Mouse (Mus musculus) hindbrain, embryonic 12.5 days (tissue): ENCODE results near the gene Gpr161. TPM values are rescaled to one million over a fixed set of nuclear protein-coding genes. Genes with fewer than 3 reads are reported as not detected.
"Not testable (repeated sequence)": the region's sequence is repeated elsewhere in the genome, so short reads cannot be mapped to it uniquely, and the experiment has no call there.

Experiments used
- ATAC-seq: fragments of 200-750 bp; cut with Nextera tagmentation; 2 replicates; pipeline ENCODE4 v1.8.0; 2017; ENCODE audit warnings: moderate TSS enrichment; ENCODE audit not compliant: low FRiP score
- H3K27ac ChIP-seq: fragments of 300-500 bp; sonication (generic); 2 replicates; pipeline ENCODE4 v1.5.1; 2016; ENCODE audit warnings: mild to moderate bottlenecking
- H3K27me3 ChIP-seq: fragments of 300-500 bp; sonication (generic); 2 replicates; pipeline ENCODE4 v1.6.1; 2016; ENCODE audit warnings: mild to moderate bottlenecking
- H3K36me3 ChIP-seq: fragments of 300-500 bp; sonication (generic); 2 replicates; pipeline ENCODE4 v1.6.1; 2016; ENCODE audit warnings: mild to moderate bottlenecking
- H3K4me1 ChIP-seq: fragments of 300-500 bp; sonication (generic); 2 replicates; pipeline ENCODE4 v1.6.1; 2016
- H3K4me2 ChIP-seq: fragments of 300-500 bp; sonication (generic); replicated peaks from 2 replicates; pipeline ENCODE4 v1.6.1; 2016; ENCODE audit warnings: mild to moderate bottlenecking
- H3K4me3 ChIP-seq: fragments of 300-500 bp; sonication (generic); 2 replicates; pipeline ENCODE4 v1.5.1; 2016; ENCODE audit warnings: mild to moderate bottlenecking
- H3K9ac ChIP-seq: fragments of 300-500 bp; sonication (generic); 2 replicates; pipeline ENCODE4 v1.6.1; 2016; ENCODE audit warnings: mild to moderate bottlenecking, moderate library complexity
- H3K9me3 ChIP-seq: fragments of 300-500 bp; sonication (generic); replicated peaks from 2 replicates; pipeline ENCODE4 v1.6.1; 2016; ENCODE audit warnings: mild to moderate bottlenecking
- WGBS: fragments of 180-500 bp; shearing (Covaris S2); methylation state at CpG from one replicate; pipeline ENCODE4 v1.1.7; 2016; 5-methylcytosine and 5-hydroxymethylcytosine counted together
- polyA plus RNA-seq: library from polyadenylated mRNA; unstranded; fragments of >200 nt; fragmentation: Nextera tagmentation; extraction: Ambion mirVana; gene quantifications from 2 replicates; pipeline ENCODE4 v1.2.1, GENCODE M21; 2016

Gene Gpr161
- polyA plus RNA-seq, 1 experiment from 2014 or later = 3.6 TPM

DNA sequence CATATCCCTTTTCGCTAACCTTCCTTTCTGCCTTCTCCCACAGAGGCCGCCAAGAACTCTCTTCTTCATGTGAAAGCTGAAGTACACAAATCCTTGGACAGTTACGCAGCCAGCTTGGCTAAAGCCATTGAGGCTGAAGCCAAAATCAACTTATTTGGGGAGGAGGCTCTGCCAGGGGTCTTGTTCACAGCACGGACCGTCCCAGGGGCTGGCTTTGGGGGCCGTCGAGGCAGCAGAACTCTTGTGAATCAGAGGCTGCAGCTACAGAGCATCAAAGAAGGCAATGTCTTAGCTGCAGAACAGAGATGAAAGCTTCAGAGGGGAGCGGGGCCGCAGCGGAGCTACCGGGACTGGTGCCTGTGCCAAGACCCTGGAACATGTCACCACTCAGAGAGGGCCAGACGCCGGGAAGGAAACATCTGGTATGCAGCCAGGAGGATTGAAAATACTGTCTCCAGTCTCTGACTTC is 25.8 kb downstream of the Gpr161 start:
- Histone ChIP-seq H3K27ac (no peak overlapping the region), H3K9ac (no peak overlapping the region), H3K9me3 (no peaks in the 10 kb centered on the region), H3K4me3 (no peak overlapping the region), H3K4me1 (no peaks in the 10 kb centered on the region), H3K36me3 (peaks cover 66% of the 10 kb centered on the region), H3K4me2 (no peak overlapping the region), H3K27me3 (no peaks in the 10 kb centered on the region)
- WGBS = 89% methylated on average over 13 of the region's 13 CpGs
- no peak for ATAC-seq

- 93% methylated on average over 7 of the region's 7 CpGs for WGBS
- Histone ChIP-seq H3K27ac (no peak overlapping the region), H3K9me3 (no peaks in the 10 kb centered on the region), H3K36me3 (peaks cover 64% of the 10 kb centered on the region), H3K27me3 (no peaks in the 10 kb centered on the region), H3K4me1 (no peaks in the 10 kb centered on the region), H3K4me2 (no peak overlapping the region), H3K9ac (no peak overlapping the region), H3K4me3 (no peak overlapping the region)
- no peak for ATAC-seq
Measured at GRCm38 (mm10) chr1:165321891-165322290, 26.3 kb downstream of the Gpr161 start.

DNA sequence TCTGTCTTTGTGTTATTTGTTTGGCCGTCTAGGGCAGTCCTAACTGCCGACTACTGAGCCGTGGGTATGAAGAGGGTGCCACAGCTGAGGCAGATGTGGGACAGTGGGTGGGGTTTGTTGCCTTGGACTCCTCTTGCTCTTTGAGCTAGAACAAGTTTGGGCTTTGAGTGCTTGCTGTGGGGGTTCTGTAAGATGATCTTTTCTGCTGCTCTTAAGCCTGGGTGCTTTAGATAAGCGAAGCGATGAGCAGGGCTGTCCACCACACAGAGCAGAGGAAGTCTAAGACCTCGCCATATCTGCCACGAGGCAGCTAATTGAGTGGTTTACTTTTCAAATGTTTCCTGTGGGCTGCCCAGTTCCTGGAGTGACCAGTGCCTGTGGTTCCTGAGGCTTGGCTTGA is 27.3 kb downstream of the Gpr161 start:
- 88% methylated on average over 7 of the region's 7 CpGs for WGBS
- Histone ChIP-seq H3K9ac (no peak overlapping the region), H3K4me3 (no peak overlapping the region), H3K36me3 (peaks cover 55% of the 10 kb centered on the region), H3K27ac (no peak overlapping the region), H3K27me3 (no peaks in the 10 kb centered on the region), H3K9me3 (no peaks in the 10 kb centered on the region), H3K4me1 (no peaks in the 10 kb centered on the region), H3K4me2 (no peak overlapping the region)
- ATAC-seq = no peak

GRCm38 (mm10) chr1:165327370-165327769 is 31.8 kb downstream of the Gpr161 start:
- Histone ChIP-seq H3K36me3 (peaks cover 29% of the 10 kb centered on the region), H3K9me3 (no peaks in the 10 kb centered on the region), H3K27me3 (no peaks in the 10 kb centered on the region), H3K27ac (no peak overlapping the region), H3K9ac (no peak overlapping the region), H3K4me1 (no peaks in the 10 kb centered on the region), H3K4me3 (no peak overlapping the region), H3K4me2 (no peak overlapping the region)
- WGBS = 72% methylated on average over 2 of the region's 2 CpGs
- no peak for ATAC-seq

DNA sequence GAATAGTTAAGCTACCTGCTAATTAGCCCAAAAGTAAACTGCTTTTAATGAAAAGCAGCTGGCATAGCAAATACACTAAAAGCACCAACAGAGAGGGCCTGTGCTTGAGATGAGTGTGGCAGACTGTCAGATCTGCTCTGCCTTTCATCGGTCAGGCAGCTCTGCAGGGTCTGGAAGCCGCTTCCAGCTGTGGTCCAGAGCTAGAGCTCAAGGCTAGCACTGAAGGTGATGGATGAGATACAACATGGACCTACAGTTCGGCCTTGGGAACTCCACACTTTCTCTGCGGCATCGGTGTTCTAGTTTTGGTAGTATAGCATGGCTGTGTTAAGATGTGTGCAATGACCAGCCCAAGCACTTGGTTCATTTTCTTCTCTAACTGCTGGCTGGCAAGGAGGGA is 32.2 kb downstream of the Gpr161 start:
- no peak for ATAC-seq
- H3K4me2 ChIP-seq = no peak overlapping the region
- no peak overlapping the region for H3K4me3 ChIP-seq
- H3K27ac ChIP-seq = no peak overlapping the region
- 84% methylated on average over 5 of the region's 5 CpGs for WGBS
- peaks cover 24% of the 10 kb centered on the region for H3K36me3 ChIP-seq
- H3K27me3 ChIP-seq = no peaks in the 10 kb centered on the region
- H3K4me1 ChIP-seq = no peaks in the 10 kb centered on the region
- H3K9me3 ChIP-seq = no peaks in the 10 kb centered on the region
- H3K9ac ChIP-seq = no peak overlapping the region

DNA sequence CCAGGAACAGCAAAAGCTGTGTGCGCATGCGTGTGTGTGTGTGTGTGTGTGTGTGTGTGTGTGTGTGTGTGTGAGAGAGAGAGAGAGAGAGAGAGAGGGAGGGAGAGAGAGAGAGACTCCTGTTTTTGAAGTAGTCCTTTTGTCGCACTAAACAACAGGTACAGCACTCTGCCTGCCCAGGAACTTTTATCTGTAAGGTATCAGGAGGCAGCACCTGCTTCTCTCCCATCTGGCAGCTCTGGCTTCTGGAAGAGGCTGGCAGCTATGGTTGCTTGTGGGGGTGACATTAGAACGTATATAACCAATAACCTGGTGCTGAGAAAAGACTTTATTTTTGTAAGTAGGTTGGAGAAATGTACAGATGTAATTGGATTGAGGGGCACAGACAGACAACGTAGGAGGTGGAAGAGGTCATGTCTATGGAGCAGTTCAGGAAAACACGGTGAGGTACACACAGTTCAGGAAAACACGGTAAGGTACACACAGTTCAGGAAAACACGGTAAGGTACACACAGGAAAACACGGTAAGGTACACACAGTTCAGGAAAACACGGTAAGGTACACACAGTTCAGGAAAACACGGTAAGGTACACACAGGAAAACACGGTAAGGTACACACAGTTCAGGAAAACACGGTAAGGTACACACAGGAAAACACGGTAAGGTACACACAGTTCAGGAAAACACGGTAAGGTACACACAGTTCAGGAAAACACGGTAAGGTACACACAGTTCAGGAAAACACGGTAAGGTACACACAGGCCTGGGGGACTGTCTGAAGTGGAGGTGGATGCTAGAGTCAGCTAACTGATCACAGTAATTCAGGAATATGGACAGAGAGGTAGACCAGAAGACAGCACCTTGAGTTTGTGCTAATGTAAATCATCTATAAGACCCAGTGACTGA is 33.0 kb downstream of the Gpr161 start:
- H3K4me2 ChIP-seq, H3K4me1 ChIP-seq, H3K4me3 ChIP-seq, H3K27ac ChIP-seq, H3K27me3 ChIP-seq, ATAC-seq, H3K9me3 ChIP-seq, H3K9ac ChIP-seq: not testable (repeated sequence)
- WGBS = 91% methylated on average over 17 of the region's 17 CpGs
- peaks cover 18% of the 10 kb centered on the region for H3K36me3 ChIP-seq

DNA sequence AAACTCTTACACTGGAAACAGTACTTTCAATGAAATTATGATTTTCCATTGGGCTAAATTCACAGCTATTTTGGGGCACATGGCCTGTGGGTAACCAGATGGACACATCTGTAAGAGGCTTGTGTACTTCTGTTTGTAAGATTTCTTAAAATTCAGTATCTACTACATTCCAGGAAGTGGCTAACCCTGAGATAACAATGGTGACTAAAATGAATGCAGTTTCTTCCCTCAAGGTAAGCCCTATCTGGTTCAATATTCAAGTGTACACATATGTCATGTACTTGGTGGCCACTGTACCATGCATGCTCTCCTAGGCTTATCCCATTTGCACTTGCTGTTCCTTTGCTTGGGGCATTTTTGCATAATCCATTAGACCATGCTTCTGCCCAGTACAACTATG is 35.3 kb downstream of the Gpr161 start:
- 0 out of 2 replicates have a peak, but pooled peaks cover 7% of the 10 kb centered on the region for H3K36me3 ChIP-seq
- no peak overlapping the region for H3K4me3 ChIP-seq
- no peaks in the 10 kb centered on the region for H3K27me3 ChIP-seq
- H3K27ac ChIP-seq = no peak overlapping the region
- H3K4me1 ChIP-seq = no peaks in the 10 kb centered on the region
- no peak overlapping the region for H3K9ac ChIP-seq
- no peaks in the 10 kb centered on the region for H3K9me3 ChIP-seq
- no peak overlapping the region for H3K4me2 ChIP-seq
- no peak for ATAC-seq

- Histone ChIP-seq H3K27me3 (no peaks in the 10 kb centered on the region), H3K4me3 (no peak overlapping the region), H3K36me3 (peaks cover 9% of the 10 kb centered on the region; the same call in 1 of the 2 replicates), H3K4me1 (no peaks in the 10 kb centered on the region), H3K9ac (no peak overlapping the region), H3K9me3 (no peaks in the 10 kb centered on the region), H3K27ac (no peak overlapping the region), H3K4me2 (no peak overlapping the region)
- 84% methylated on average over 3 of the region's 3 CpGs for WGBS
- no peak for ATAC-seq
Measured at GRCm38 (mm10) chr1:165332797-165333196, 37.2 kb downstream of the Gpr161 start.

- 70% methylated on average over 7 of the region's 7 CpGs for WGBS
- no peaks in the 10 kb centered on the region for H3K9me3 ChIP-seq
- no peak for ATAC-seq
Measured at GRCm38 (mm10) chr1:165342126-165342525, 46.5 kb downstream of the Gpr161 start.

GRCm38 (mm10) chr1:165344453-165344852 is 48.9 kb downstream of the Gpr161 start:
- Histone ChIP-seq H3K9me3 (no peaks in the 10 kb centered on the region), H3K4me3 (no peak overlapping the region), H3K4me1 (no peaks in the 10 kb centered on the region), H3K27me3 (no peaks in the 10 kb centered on the region), H3K4me2 (no peak overlapping the region), H3K27ac (no peak overlapping the region), H3K36me3 (no peaks in the 10 kb centered on the region), H3K9ac (no peak overlapping the region)
- 62% methylated on average over 4 of the region's 4 CpGs for WGBS
- ATAC-seq = peak; percentile 58; the same call in 1 of the 2 replicates

More at GRCm38 (mm10) chr1:165342126-165342525, 46.5 kb downstream of the Gpr161 start:
- no peaks in the 10 kb centered on the region for H3K4me1 ChIP-seq
- H3K36me3 ChIP-seq = no peaks in the 10 kb centered on the region
- H3K4me2 ChIP-seq = no peak overlapping the region
- H3K27ac ChIP-seq = no peak overlapping the region
- H3K4me3 ChIP-seq = no peak overlapping the region
- H3K27me3 ChIP-seq = no peaks in the 10 kb centered on the region
- H3K9ac ChIP-seq = no peak overlapping the region

DNA sequence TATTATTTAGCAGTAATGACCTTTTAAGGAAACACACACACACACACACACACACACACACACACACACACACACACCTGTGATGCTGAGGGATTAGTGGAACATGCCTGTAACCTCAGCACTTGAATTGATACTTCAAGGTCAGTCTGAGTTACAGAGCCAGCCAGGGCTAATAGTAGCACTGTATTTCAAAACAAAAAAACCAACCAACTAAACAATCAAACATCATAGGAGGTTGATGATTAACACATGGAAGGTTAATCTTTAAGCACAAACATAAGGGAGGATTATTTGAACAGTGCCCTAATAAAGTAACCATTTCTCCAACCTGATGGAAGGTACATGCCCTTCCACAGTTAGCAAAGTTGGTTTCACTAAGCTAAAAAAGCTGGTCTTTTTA is 53.0 kb downstream of the Gpr161 start:
- Histone ChIP-seq H3K36me3 (peaks cover 9% of the 10 kb centered on the region), H3K9ac (no peak overlapping the region), H3K4me3 (no peak overlapping the region), H3K4me1 (no peaks in the 10 kb centered on the region), H3K4me2 (no peak overlapping the region), H3K27me3 (no peaks in the 10 kb centered on the region), H3K27ac (no peak overlapping the region), H3K9me3 (no peaks in the 10 kb centered on the region)
- no peak for ATAC-seq

DNA sequence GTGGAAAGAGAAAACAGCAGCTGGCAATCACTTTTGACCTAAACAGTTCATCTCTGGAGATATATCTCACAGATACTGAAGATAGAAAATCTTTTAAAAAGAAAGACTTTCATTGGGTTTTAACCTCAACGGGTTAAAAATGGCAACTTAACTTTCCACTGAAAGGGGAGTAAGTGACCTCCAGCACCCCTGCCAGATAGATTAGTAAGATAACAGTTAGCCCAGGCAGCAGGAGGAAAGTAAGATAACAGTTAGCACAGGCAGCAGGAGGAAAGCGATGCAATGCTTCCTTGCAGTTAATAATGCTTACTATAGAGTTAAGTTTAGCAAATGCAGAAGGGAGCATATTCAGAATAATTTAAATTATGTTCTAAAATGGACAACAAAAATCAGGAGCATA is 60.8 kb downstream of the Gpr161 start:
- no peaks in the 10 kb centered on the region for H3K27me3 ChIP-seq
- ATAC-seq = no peak
- H3K9ac ChIP-seq = no peak overlapping the region
- H3K9me3 ChIP-seq = no peaks in the 10 kb centered on the region
- WGBS = 71% methylated on average over 2 of the region's 2 CpGs
- H3K4me3 ChIP-seq = no peak overlapping the region
- H3K36me3 ChIP-seq = peaks cover under 1% of the 10 kb centered on the region; the same call in 1 of the 2 replicates
- no peak overlapping the region for H3K4me2 ChIP-seq
- no peaks in the 10 kb centered on the region for H3K4me1 ChIP-seq
- H3K27ac ChIP-seq = no peak overlapping the region

DNA sequence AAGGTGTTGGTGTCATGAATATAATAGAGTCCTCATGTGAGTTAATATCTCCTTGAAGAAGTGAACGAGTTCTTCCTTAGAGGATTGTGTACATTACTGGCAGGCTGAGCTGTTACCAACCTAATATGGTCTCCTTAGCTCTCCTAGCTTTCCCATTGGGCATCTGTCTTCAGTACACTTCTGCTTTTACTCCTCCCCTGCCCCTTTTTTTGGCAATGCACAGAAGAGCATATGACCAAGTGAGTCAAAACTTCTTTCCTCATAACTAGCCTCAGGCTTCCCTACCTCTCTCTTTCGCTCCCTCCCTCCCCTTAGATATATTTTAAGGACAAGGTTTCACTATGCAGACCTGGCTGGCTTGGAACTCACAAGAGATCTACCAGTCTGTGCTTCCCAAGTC is 67.7 kb downstream of the Gpr161 start:
- H3K4me1 ChIP-seq = no peaks in the 10 kb centered on the region
- no peak for ATAC-seq

More for the DNA sequence above, 67.7 kb downstream of the Gpr161 start:
- WGBS = 88% methylated on average over 2 of the region's 2 CpGs
- no peak overlapping the region for H3K4me2 ChIP-seq
- H3K27ac ChIP-seq = no peak overlapping the region
- no peak overlapping the region for H3K9ac ChIP-seq
- H3K36me3 ChIP-seq = no peaks in the 10 kb centered on the region
- H3K27me3 ChIP-seq = no peaks in the 10 kb centered on the region
- H3K9me3 ChIP-seq = no peaks in the 10 kb centered on the region
- no peak overlapping the region for H3K4me3 ChIP-seq
